Mouse (Mus musculus) cerebellum, postnatal 14 days (tissue): Measurements from ENCODE around the gene Pnma5.

Experiments used
- DNase-seq, 2 experiments: peaks; one replicate each; pipeline ENCODE4 v3.0.0; 2021; ENCODE audit warnings: mixed read lengths in 2 of 2

The Pnma5 gene

DNA sequence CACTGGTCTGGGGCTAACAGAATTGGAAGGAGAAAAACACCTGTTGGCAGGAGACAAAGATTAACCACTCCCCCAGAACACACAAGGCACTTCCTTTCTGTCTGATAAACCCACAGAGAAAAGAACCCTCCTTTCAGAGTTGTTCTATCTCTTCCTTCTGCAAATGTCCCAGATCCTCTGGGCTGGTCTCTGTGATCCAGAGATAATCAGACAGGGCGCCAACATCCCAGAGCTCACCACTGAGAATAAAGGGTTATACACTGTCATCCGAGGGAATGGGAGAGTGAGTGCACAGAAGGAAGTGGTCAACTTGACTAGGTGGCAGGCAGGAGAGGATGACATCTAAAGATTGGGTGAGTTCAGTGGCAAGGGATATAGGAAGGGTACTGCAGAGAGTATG, 51.3 kb downstream of the Pnma5 start:
- no peak for DNase-seq
